Mouse (Mus musculus) kidney, adult 2 months (tissue): ENCODE results near the gene Ccdc84. TPM values are rescaled to one million over a fixed set of nuclear protein-coding genes. Genes with fewer than 3 reads are reported as not detected.
"Not testable (repeated sequence)": the region's sequence is repeated elsewhere in the genome, so short reads cannot be mapped to it uniquely, and the experiment has no call there.

ENCODE experiments used
- DNase-seq: peaks from one replicate; pipeline ENCODE4 v3.0.0; 2021
- H3K27ac ChIP-seq: fragments of 200-500 bp; 2 replicates; pipeline ENCODE4 v1.5.1; 2012; ENCODE audit warnings: low read depth, low read length, control low read depth, inconsistent platforms; ENCODE audit not compliant: insufficient read depth
- H3K27me3 ChIP-seq: fragments of 200-500 bp; replicated peaks from 2 replicates; pipeline ENCODE4 v1.6.1; 2012; ENCODE audit warnings: mild to moderate bottlenecking, moderate library complexity, low read length, inconsistent platforms; ENCODE audit not compliant: control insufficient read depth, insufficient read depth
- H3K36me3 ChIP-seq: fragments of 200-500 bp; 2 replicates; pipeline ENCODE4 v1.6.1; 2012; ENCODE audit warnings: mild to moderate bottlenecking, moderate library complexity, low read length, inconsistent platforms; ENCODE audit not compliant: control insufficient read depth, insufficient read depth
- H3K4me1 ChIP-seq: fragments of 200-500 bp; 2 replicates; pipeline ENCODE4 v1.6.1; 2011; ENCODE audit warnings: low read length; ENCODE audit not compliant: control insufficient read depth, insufficient read depth
- H3K4me3 ChIP-seq: fragments of 200-500 bp; 2 replicates; pipeline ENCODE4 v1.5.1; 2011; ENCODE audit warnings: mild to moderate bottlenecking, low read depth, low read length, control low read depth; ENCODE audit not compliant: insufficient read depth
- CTCF ChIP-seq: fragments of 200-500 bp; conservative IDR thresholded peaks from 2 replicates; pipeline ENCODE4 v1.5.1; 2011; ENCODE audit warnings: low read depth, mild to moderate bottlenecking, control low read depth, low read length, moderate library complexity, mixed read lengths; ENCODE audit not compliant: insufficient read depth, insufficient read length
- POLR2A ChIP-seq: fragments of 200-500 bp; IDR thresholded peaks from one replicate; pipeline ENCODE4 v1.6.1; 2011; ENCODE audit warnings: low read depth, low read length, control low read depth
- WGBS: fragments of 180-500 bp; shearing (Covaris S2); methylation state at CpG from one replicate; pipeline ENCODE4 v1.1.7; 2018; 5-methylcytosine and 5-hydroxymethylcytosine counted together
- polyA plus RNA-seq: library from polyadenylated mRNA; depleted of rRNA; stranded (reverse); fragments of >200 nt; gene quantifications from 2 replicates; pipeline ENCODE4 v1.2.3, GENCODE M21; 2012

Ccdc84 gene
- polyA plus RNA-seq, 1 experiment = 22.2 TPM

DNA sequence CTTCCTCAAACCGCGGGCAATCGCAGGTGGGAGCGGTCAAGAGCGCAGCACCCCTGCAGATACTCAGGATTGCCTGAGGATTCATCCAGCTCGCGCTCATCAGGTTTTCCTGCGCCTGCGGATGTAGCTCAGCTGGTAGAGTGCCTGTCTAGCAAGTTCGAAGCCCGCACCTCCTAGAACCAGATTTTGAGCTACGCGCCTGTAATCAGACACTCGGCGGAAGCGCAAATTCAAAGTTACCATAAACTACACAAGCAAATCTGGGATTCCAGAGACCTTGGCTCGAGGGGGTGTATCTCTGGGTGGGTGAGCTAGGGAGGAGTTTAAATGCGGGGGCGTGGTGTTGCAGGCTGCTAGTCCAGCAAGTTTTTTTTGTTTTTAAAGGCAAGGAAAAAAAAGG lies 22.6 kb upstream of the Ccdc84 start, which contains the start of gene Foxr1:
TSS of gene Foxr1 (minus strand) at position 176 of the 400 bp plus-strand sequence.
- TF ChIP-seq POLR2A (no peak), CTCF (no peak)
- H3K27ac ChIP-seq = no peak within 1 kb of the TSS
- H3K4me1 ChIP-seq = no peaks in the 10 kb centered on the region
- no peaks in the 10 kb centered on the region for H3K36me3 ChIP-seq
- DNase-seq = no peak
- no peak within 1 kb of the TSS for H3K4me3 ChIP-seq
- WGBS = 81% methylated on average over 19 of the region's 19 CpGs
- no peaks in the 10 kb centered on the region for H3K27me3 ChIP-seq

DNA sequence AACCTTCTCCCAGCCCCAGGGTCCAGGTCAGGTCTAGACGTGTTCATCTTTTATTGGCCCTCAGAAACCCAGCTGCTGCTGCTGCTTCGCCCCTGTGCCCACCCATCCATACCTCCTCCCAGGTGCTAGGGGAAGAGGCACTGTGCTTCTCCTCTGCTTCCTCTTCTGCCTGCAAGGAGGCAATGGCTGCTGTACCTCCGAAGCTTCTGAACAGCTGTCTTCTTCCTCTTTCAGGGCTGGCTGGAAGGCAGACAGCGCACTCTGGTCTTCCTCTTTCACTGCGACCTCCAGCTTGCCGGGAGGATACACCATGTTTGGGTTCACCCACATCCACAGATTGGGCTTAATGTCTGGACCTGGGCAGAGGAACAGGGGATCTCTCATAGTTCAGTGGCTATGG lies 17.4 kb upstream of the Ccdc84 start:
- WGBS = 69% methylated on average over 6 of the region's 6 CpGs
- H3K27ac ChIP-seq = no peak overlapping the region
- H3K4me1 ChIP-seq = no peaks in the 10 kb centered on the region
- H3K4me3 ChIP-seq = no peak overlapping the region
- no peak for TF ChIP-seq CTCF
- no peak for TF ChIP-seq POLR2A
- DNase-seq = no peak
- H3K36me3 ChIP-seq = no peaks in the 10 kb centered on the region
- no peaks in the 10 kb centered on the region for H3K27me3 ChIP-seq

DNA sequence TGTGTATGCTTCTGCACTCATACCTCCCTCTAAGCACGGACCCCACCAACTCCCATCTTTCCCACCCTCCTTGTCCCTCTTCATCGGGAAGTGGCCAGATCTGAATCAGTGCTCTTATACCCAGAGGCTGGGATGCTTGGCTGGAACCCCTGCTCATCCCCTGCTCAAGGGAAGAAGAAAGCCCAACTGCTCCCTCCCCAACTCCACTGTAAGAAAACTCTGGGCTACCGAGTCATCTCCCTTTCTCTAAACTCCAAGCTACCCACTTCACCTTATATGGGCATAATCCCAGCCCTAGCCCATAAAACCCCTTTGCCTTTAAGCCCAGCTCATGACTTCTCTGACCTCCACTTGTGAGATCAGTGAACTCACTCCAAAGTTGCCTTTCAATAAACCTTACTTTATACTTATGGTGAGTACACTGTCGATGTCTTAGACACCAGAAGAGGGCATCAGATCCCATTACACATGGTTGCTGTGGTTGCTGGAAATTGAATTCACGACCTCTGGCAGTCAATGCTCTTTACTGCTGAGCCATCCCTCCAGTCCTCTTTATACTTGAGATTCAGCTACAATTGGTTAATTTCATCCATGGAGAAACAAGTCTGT lies 14.3 kb upstream of the Ccdc84 start:
- no peak overlapping the region for H3K27ac ChIP-seq
- no peaks in the 10 kb centered on the region for H3K36me3 ChIP-seq
- no peak for TF ChIP-seq POLR2A
- TF ChIP-seq CTCF = no peak
- no peak for DNase-seq
- 48% methylated on average over 5 of the region's 5 CpGs for WGBS
- H3K4me3 ChIP-seq = no peak overlapping the region
- no peaks in the 10 kb centered on the region for H3K4me1 ChIP-seq
- no peaks in the 10 kb centered on the region for H3K27me3 ChIP-seq

DNA sequence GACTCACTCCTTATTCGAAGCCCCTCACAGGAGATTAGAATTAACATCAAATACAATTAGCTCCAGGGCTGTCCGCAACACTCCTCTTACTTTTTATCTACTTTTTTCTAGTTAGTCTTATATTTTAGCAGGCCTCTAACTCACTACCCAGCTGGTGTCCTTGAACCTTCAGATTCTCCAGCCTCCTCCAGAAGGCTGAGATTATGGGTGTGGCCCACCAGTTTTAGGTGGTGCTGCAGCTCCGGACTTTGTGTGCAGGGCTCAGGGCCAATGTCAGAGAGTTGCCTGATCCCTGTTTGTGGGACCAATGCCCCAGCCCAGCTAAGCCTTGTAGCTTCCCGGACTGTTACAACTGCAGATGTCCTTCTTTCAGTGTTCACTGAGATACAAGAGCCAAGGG lies 5.2 kb upstream of the Ccdc84 start:
- WGBS = 89% methylated on average over 4 of the region's 4 CpGs
- Histone ChIP-seq H3K36me3 (no peaks in the 10 kb centered on the region), H3K27ac (no peak overlapping the region), H3K4me1 (no peaks in the 10 kb centered on the region), H3K4me3 (no peak overlapping the region), H3K27me3 (no peaks in the 10 kb centered on the region)
- TF ChIP-seq CTCF = no peak
- TF ChIP-seq POLR2A = no peak
- no peak for DNase-seq

DNA sequence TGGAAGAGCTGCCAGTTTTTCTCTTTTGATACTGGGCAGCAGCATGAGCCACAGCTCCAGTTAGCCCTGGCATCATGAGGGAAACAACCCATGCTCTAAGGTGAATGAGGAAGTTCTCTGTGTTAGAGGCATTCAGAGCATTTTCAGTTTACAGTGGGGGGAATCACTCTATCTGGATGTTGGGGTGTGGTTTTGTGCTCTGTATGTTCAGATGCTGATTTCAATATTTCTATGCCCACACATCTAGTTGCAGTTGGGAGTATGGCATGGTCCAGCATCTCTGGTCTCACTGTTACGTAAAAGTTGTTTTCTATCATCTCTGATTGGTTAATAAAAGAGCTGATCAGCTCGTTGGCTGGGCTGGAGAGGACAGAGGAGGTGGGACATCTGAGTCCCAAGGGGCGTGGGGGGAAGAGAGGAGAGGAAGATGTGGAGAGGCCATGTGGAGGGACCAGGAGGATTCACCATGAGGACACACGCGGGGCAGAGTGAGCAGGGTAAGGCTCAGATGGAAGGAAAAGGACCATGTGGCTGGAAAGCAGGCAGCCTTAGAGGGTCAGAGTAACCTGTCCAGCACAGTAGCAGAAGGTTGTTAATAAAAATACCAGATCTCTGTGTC lies 2.0 kb upstream of the Ccdc84 start:
- H3K27me3 ChIP-seq = no peaks in the 10 kb centered on the region
- no peak overlapping the region for H3K4me3 ChIP-seq
- TF ChIP-seq CTCF (no peak), POLR2A (no peak)
- peaks cover 4% of the 10 kb centered on the region; the same call in 1 of the 2 replicates for H3K4me1 ChIP-seq
- WGBS = 72% methylated on average over 5 of the region's 5 CpGs
- no peaks in the 10 kb centered on the region for H3K36me3 ChIP-seq
- H3K27ac ChIP-seq = no peak overlapping the region
- no peak for DNase-seq

DNA sequence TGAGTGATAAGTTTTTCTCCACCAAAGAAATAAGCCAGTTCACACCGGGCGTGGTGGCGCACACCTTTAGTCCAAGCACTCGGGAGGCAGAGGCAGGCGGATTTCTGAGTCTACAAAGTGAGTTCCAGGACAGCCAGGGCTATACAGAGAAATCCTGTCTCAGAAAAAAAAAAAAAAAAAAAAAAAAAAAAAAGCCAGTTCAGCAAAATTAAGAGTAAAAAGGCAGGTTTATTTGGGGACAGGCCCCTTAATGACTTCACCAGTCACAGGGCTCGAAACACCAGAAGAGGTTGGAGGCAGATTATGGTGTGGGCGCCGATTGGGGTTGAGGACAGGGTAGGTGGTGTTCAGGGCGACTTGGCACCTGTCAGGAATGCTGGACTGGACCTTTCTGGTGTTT lies 1.4 kb upstream of the Ccdc84 start:
- WGBS = 86% methylated on average over 9 of the region's 9 CpGs
- not testable (repeated sequence) for DNase-seq, H3K36me3 ChIP-seq, H3K4me3 ChIP-seq, H3K27me3 ChIP-seq, H3K4me1 ChIP-seq, H3K27ac ChIP-seq

DNA sequence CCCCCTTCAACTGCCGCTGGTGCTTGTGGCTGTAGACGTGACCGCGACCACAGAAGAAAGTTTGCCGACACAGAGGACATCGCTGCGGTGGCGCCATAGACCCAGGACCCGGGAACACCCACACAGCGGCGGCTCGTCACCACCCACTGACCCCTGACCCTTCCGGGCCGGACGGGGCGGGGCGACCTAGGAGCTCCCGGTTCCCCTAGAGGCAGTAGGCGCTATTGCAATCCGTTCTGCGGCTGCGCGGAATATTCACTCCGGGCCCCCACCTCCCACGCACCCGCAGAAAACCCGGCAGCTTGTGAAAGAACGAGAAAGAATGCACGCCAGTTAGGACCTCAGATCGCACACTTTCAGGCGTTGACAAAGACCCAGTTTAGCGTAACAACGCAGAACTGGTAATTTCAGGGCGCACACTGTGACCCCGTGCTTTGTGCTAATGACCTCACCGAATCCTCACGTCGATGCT lies 441 bp downstream of the Ccdc84 start:
- peak; percentile 66 for TF ChIP-seq CTCF
- no peak for TF ChIP-seq POLR2A
- Histone ChIP-seq H3K36me3 (no peaks in the 10 kb centered on the region; the same call in 1 of the 2 replicates), H3K4me1 (peaks cover 4% of the 10 kb centered on the region; the same call in 1 of the 2 replicates), H3K27ac (peak overlapping the region; percentile 43; the same call in 1 of the 2 replicates), H3K27me3 (no peaks in the 10 kb centered on the region), H3K4me3 (peak overlapping the region; percentile 71)
- WGBS = under 1% methylated on average over 38 of the region's 38 CpGs
- peak; percentile 96 for DNase-seq
